Mouse (Mus musculus) gastrocnemius, postnatal 14 days (tissue): ENCODE measurements around the gene Pnkd. TPM values are rescaled to one million over a fixed set of nuclear protein-coding genes. Genes with fewer than 3 reads are reported as not detected.

Experiments used
- DNase-seq: peaks from one replicate; pipeline ENCODE4 v3.0.0; 2021; ENCODE audit warnings: mixed read lengths
- intact Hi-C: fragments of 180-260 bp; cut with DNase I; formaldehyde crosslinking; loops from one replicate; pipeline ENCODE4 v1.15.1; 2025; ENCODE audit warnings: low total_unique reads
- total RNA-seq, 2 experiments: library from RNA; stranded (reverse); gene quantifications; 2 replicates each; pipeline ENCODE4 v1.2.3; 2021

The Pnkd gene
- total RNA-seq, 2 experiments from 2014 or later = 59.8 to 72.1 TPM

GRCm38 (mm10) chr1:74293306-74293960, 8.7 kb downstream of the Pnkd start:
- intact Hi-C loops = no loop called here
- DNase-seq = no peak

GRCm38 (mm10) chr1:74294090-74294643, 9.4 kb downstream of the Pnkd start:
- no peak for DNase-seq

GRCm38 (mm10) chr1:74294733-74295455, 10.2 kb downstream of the Pnkd start:
- intact Hi-C loops = no loop called here
- no peak for DNase-seq

More at GRCm38 (mm10) chr1:74294090-74294643, 9.4 kb downstream of the Pnkd start:
- intact Hi-C loops = no loop called here

- DNase-seq = peak; percentile 95
- intact Hi-C loops = no loop called here
These were observed 10.9 kb downstream of the Pnkd start for GRCm38 (mm10) chr1:74295456-74296171.

GRCm38 (mm10) chr1:74296477-74296876, 11.7 kb downstream of the Pnkd start:
- intact Hi-C loops = no loop called here
- no peak for DNase-seq

GRCm38 (mm10) chr1:74297269-74297668, 12.5 kb downstream of the Pnkd start:
- intact Hi-C loops = no loop called here
- DNase-seq = peak; percentile 65

- intact Hi-C loops = no loop called here
- DNase-seq = no peak
These were observed 13.5 kb downstream of the Pnkd start for GRCm38 (mm10) chr1:74298157-74298750.

- peak; percentile 80 for DNase-seq
- intact Hi-C loops = no loop called here
These were observed 14.3 kb downstream of the Pnkd start for GRCm38 (mm10) chr1:74298996-74299395.

GRCm38 (mm10) chr1:74300347-74301110, 15.8 kb downstream of the Pnkd start:
- intact Hi-C loops = no loop called here
- no peak for DNase-seq

- intact Hi-C loops = no loop called here
- DNase-seq = no peak
These were observed 17.5 kb downstream of the Pnkd start for GRCm38 (mm10) chr1:74302229-74302628.

- intact Hi-C loops = no loop called here
- DNase-seq = no peak
These were observed 18.1 kb downstream of the Pnkd start for GRCm38 (mm10) chr1:74302835-74303234.

GRCm38 (mm10) chr1:74303509-74304338, 19.0 kb downstream of the Pnkd start:
- intact Hi-C loops = no loop called here
- peak; percentile 86 for DNase-seq

- intact Hi-C loops = no loop called here
- no peak for DNase-seq
These were observed 19.6 kb downstream of the Pnkd start for GRCm38 (mm10) chr1:74304339-74304790.

- no peak for DNase-seq
- intact Hi-C loops = no loop called here
These were observed 20.2 kb downstream of the Pnkd start for GRCm38 (mm10) chr1:74304946-74305345.

GRCm38 (mm10) chr1:74305522-74305921, 20.8 kb downstream of the Pnkd start, which contains the start of gene Tmbim1:
Tmbim1 (minus strand) TSS chr1:74305622.
- intact Hi-C loops = no loop called here
- no peak for DNase-seq

- DNase-seq = no peak
- intact Hi-C loops = no loop called here
These were observed 22.4 kb downstream of the Pnkd start for GRCm38 (mm10) chr1:74307146-74307545.

- no peak for DNase-seq
These were observed 23.6 kb downstream of the Pnkd start for GRCm38 (mm10) chr1:74308001-74308964.

More at GRCm38 (mm10) chr1:74308001-74308964, 23.6 kb downstream of the Pnkd start:
- intact Hi-C loops = no loop called here
